Mouse (Mus musculus): Measurements from ENCODE around the gene Ncf1. TPM values are rescaled to one million over a fixed set of nuclear protein-coding genes. Genes with fewer than 3 reads are reported as not detected.

Ncf1 gene
- polyA plus RNA-seq, 1 experiment from 2014 or later: 3.1 TPM

GRCm38 (mm10) chr5:134236796-134237195 lies 7.4 kb upstream of the Ncf1 start:
- H3K27ac ChIP-seq (ENCODE audit: low read depth, low read length): no peak overlapping the region
- H3K36me3 ChIP-seq (ENCODE audit: control insufficient read depth, insufficient read depth, low read length): peaks cover 39% of the 10 kb centered on the region
- no peak for ATAC-seq (ENCODE audit: low FRiP score)

GRCm38 (mm10) chr5:134236241-134236640 lies 6.8 kb upstream of the Ncf1 start:
- DNase-seq (ENCODE audit: low spot score, missing footprints): no peak
- H3K27me3 ChIP-seq (ENCODE audit: control insufficient read depth, insufficient read depth, low read length): no peaks in the 10 kb centered on the region
- H3K9ac ChIP-seq (ENCODE audit: low read length): no peak overlapping the region
- no peaks in the 10 kb centered on the region for H3K9me3 ChIP-seq (ENCODE audit: control insufficient read depth, low read length)
- no peak overlapping the region for H3K27ac ChIP-seq (ENCODE audit: low read depth, low read length)
- peaks cover 34% of the 10 kb centered on the region for H3K36me3 ChIP-seq (ENCODE audit: control insufficient read depth, insufficient read depth, low read length)
- peaks cover 20% of the 10 kb centered on the region for H3K4me1 ChIP-seq (ENCODE audit: control insufficient read depth, insufficient read depth, low read length)
- H3K4me2 ChIP-seq: no peak overlapping the region
- ATAC-seq (ENCODE audit: low FRiP score): no peak
- WGBS: 89% methylated on average over 3 of the region's 3 CpGs
- H3K4me3 ChIP-seq (ENCODE audit: low read depth, low read length): no peak overlapping the region

More at GRCm38 (mm10) chr5:134236796-134237195, 7.4 kb upstream of the Ncf1 start:
- WGBS: 91% methylated on average over 6 of the region's 6 CpGs
- peaks cover 20% of the 10 kb centered on the region for H3K4me1 ChIP-seq (ENCODE audit: control insufficient read depth, insufficient read depth, low read length)
- DNase-seq (ENCODE audit: low spot score, missing footprints): no peak
- H3K9me3 ChIP-seq (ENCODE audit: control insufficient read depth, low read length): no peaks in the 10 kb centered on the region
- no peak overlapping the region for H3K9ac ChIP-seq (ENCODE audit: low read length)
- H3K27me3 ChIP-seq (ENCODE audit: control insufficient read depth, insufficient read depth, low read length): no peaks in the 10 kb centered on the region
- no peak overlapping the region for H3K4me3 ChIP-seq (ENCODE audit: low read depth, low read length)
- no peak overlapping the region for H3K4me2 ChIP-seq

GRCm38 (mm10) chr5:134235111-134235510 lies 5.7 kb upstream of the Ncf1 start:
- 56% methylated on average over 6 of the region's 6 CpGs for WGBS
- no peaks in the 10 kb centered on the region for H3K9me3 ChIP-seq (ENCODE audit: control insufficient read depth, low read length)
- H3K4me1 ChIP-seq (ENCODE audit: control insufficient read depth, insufficient read depth, low read length): peaks cover 20% of the 10 kb centered on the region
- no peak overlapping the region; the same call in 1 of the 2 replicates for H3K27ac ChIP-seq (ENCODE audit: low read depth, low read length)
- DNase-seq (ENCODE audit: low spot score, missing footprints) (no peak), ATAC-seq (ENCODE audit: low FRiP score) (no peak)
- no peak overlapping the region for H3K4me3 ChIP-seq (ENCODE audit: low read depth, low read length)
- H3K27me3 ChIP-seq (ENCODE audit: control insufficient read depth, insufficient read depth, low read length): no peaks in the 10 kb centered on the region
- no peak overlapping the region for H3K4me2 ChIP-seq
- peaks cover 23% of the 10 kb centered on the region for H3K36me3 ChIP-seq (ENCODE audit: control insufficient read depth, insufficient read depth, low read length)
- H3K9ac ChIP-seq (ENCODE audit: low read length): no peak overlapping the region

GRCm38 (mm10) chr5:134234205-134234604 lies 4.8 kb upstream of the Ncf1 start:
- no peak overlapping the region for H3K4me3 ChIP-seq (ENCODE audit: low read depth, low read length)
- DNase-seq (ENCODE audit: low spot score, missing footprints) (no peak), ATAC-seq (ENCODE audit: low FRiP score) (no peak)
- H3K4me2 ChIP-seq: no peak overlapping the region
- H3K27ac ChIP-seq (ENCODE audit: low read depth, low read length): peak overlapping the region; percentile 25; the same call in 1 of the 2 replicates
- H3K4me1 ChIP-seq (ENCODE audit: control insufficient read depth, insufficient read depth, low read length): peaks cover 15% of the 10 kb centered on the region
- no peaks in the 10 kb centered on the region for H3K27me3 ChIP-seq (ENCODE audit: control insufficient read depth, insufficient read depth, low read length)
- no peaks in the 10 kb centered on the region for H3K9me3 ChIP-seq (ENCODE audit: control insufficient read depth, low read length)
- WGBS: 64% methylated on average over 2 of the region's 2 CpGs
- peaks cover 14% of the 10 kb centered on the region for H3K36me3 ChIP-seq (ENCODE audit: control insufficient read depth, insufficient read depth, low read length)
- H3K9ac ChIP-seq (ENCODE audit: low read length): no peak overlapping the region

GRCm38 (mm10) chr5:134233244-134233651 lies 3.8 kb upstream of the Ncf1 start:
- H3K27ac ChIP-seq (ENCODE audit: low read depth, low read length): no peak overlapping the region
- no peak overlapping the region for H3K9ac ChIP-seq (ENCODE audit: low read length)
- WGBS: 77% methylated on average over 7 of the region's 7 CpGs
- no peak overlapping the region for H3K4me3 ChIP-seq (ENCODE audit: low read depth, low read length)
- DNase-seq (ENCODE audit: low spot score, missing footprints): no peak
- H3K4me1 ChIP-seq (ENCODE audit: control insufficient read depth, insufficient read depth, low read length): peaks cover 6% of the 10 kb centered on the region; the same call in 1 of the 2 replicates
- no peaks in the 10 kb centered on the region for H3K9me3 ChIP-seq (ENCODE audit: control insufficient read depth, low read length)
- H3K36me3 ChIP-seq (ENCODE audit: control insufficient read depth, insufficient read depth, low read length): peaks cover 12% of the 10 kb centered on the region
- no peaks in the 10 kb centered on the region for H3K27me3 ChIP-seq (ENCODE audit: control insufficient read depth, insufficient read depth, low read length)
- no peak for ATAC-seq (ENCODE audit: low FRiP score)
- no peak overlapping the region for H3K4me2 ChIP-seq

GRCm38 (mm10) chr5:134232568-134232967 lies 3.1 kb upstream of the Ncf1 start:
- no peak for DNase-seq (ENCODE audit: low spot score, missing footprints)
- Histone ChIP-seq H3K4me2 (no peak overlapping the region), H3K36me3 (ENCODE audit: control insufficient read depth, insufficient read depth, low read length) (peaks cover 11% of the 10 kb centered on the region), H3K9me3 (ENCODE audit: control insufficient read depth, low read length) (no peaks in the 10 kb centered on the region), H3K27me3 (ENCODE audit: control insufficient read depth, insufficient read depth, low read length) (no peaks in the 10 kb centered on the region), H3K4me1 (ENCODE audit: control insufficient read depth, insufficient read depth, low read length) (0 out of 2 replicates have a peak, but pooled peaks cover under 1% of the 10 kb centered on the region), H3K4me3 (ENCODE audit: low read depth, low read length) (no peak overlapping the region), H3K9ac (ENCODE audit: low read length) (no peak overlapping the region), H3K27ac (ENCODE audit: low read depth, low read length) (no peak overlapping the region)
- WGBS: 70% methylated on average over 7 of the region's 7 CpGs
- no peak for ATAC-seq (ENCODE audit: low FRiP score)

GRCm38 (mm10) chr5:134232111-134232510 lies 2.7 kb upstream of the Ncf1 start:
- ATAC-seq (ENCODE audit: low FRiP score) (no peak), DNase-seq (ENCODE audit: low spot score, missing footprints) (no peak)
- H3K9me3 ChIP-seq (ENCODE audit: control insufficient read depth, low read length): no peaks in the 10 kb centered on the region
- no peaks in the 10 kb centered on the region for H3K27me3 ChIP-seq (ENCODE audit: control insufficient read depth, insufficient read depth, low read length)
- H3K36me3 ChIP-seq (ENCODE audit: control insufficient read depth, insufficient read depth, low read length): peaks cover 10% of the 10 kb centered on the region
- no peak overlapping the region for H3K4me3 ChIP-seq (ENCODE audit: low read depth, low read length)
- H3K9ac ChIP-seq (ENCODE audit: low read length): no peak overlapping the region
- H3K4me2 ChIP-seq: no peak overlapping the region
- H3K4me1 ChIP-seq (ENCODE audit: control insufficient read depth, insufficient read depth, low read length): no peaks in the 10 kb centered on the region
- WGBS: 79% methylated on average over 6 of the region's 6 CpGs
- H3K27ac ChIP-seq (ENCODE audit: low read depth, low read length): no peak overlapping the region

GRCm38 (mm10) chr5:134231376-134231775 lies 2.0 kb upstream of the Ncf1 start:
- no peak for ATAC-seq (ENCODE audit: low FRiP score)
- H3K27ac ChIP-seq (ENCODE audit: low read depth, low read length): no peak overlapping the region
- WGBS: 82% methylated on average over 5 of the region's 5 CpGs

GRCm38 (mm10) chr5:134228249-134228638 lies 1.2 kb downstream of the Ncf1 start:
- no peak overlapping the region for H3K9ac ChIP-seq (ENCODE audit: low read length)
- no peak for ATAC-seq (ENCODE audit: low FRiP score)

More at GRCm38 (mm10) chr5:134231376-134231775, 2.0 kb upstream of the Ncf1 start:
- no peak for DNase-seq (ENCODE audit: low spot score, missing footprints)
- H3K27me3 ChIP-seq (ENCODE audit: control insufficient read depth, insufficient read depth, low read length): no peaks in the 10 kb centered on the region
- no peaks in the 10 kb centered on the region for H3K9me3 ChIP-seq (ENCODE audit: control insufficient read depth, low read length)
- peaks cover 5% of the 10 kb centered on the region; the same call in 1 of the 2 replicates for H3K36me3 ChIP-seq (ENCODE audit: control insufficient read depth, insufficient read depth, low read length)
- H3K4me3 ChIP-seq (ENCODE audit: low read depth, low read length): no peak overlapping the region
- H3K4me1 ChIP-seq (ENCODE audit: control insufficient read depth, insufficient read depth, low read length): no peaks in the 10 kb centered on the region
- H3K9ac ChIP-seq (ENCODE audit: low read length): no peak overlapping the region
- H3K4me2 ChIP-seq: no peak overlapping the region

More at GRCm38 (mm10) chr5:134228249-134228638, 1.2 kb downstream of the Ncf1 start:
- no peak overlapping the region for H3K27ac ChIP-seq (ENCODE audit: low read depth, low read length)
- H3K36me3 ChIP-seq (ENCODE audit: control insufficient read depth, insufficient read depth, low read length): no peaks in the 10 kb centered on the region
- no peak overlapping the region for H3K4me2 ChIP-seq
- H3K9me3 ChIP-seq (ENCODE audit: control insufficient read depth, low read length): no peaks in the 10 kb centered on the region
- WGBS: 81% methylated on average over 6 of the region's 6 CpGs
- H3K27me3 ChIP-seq (ENCODE audit: control insufficient read depth, insufficient read depth, low read length): no peaks in the 10 kb centered on the region
- DNase-seq (ENCODE audit: low spot score, missing footprints): no peak
- H3K4me1 ChIP-seq (ENCODE audit: control insufficient read depth, insufficient read depth, low read length): no peaks in the 10 kb centered on the region
- H3K4me3 ChIP-seq (ENCODE audit: low read depth, low read length): no peak overlapping the region

Data from midbrain, embryonic 11.5 days (tissue).